Mouse (Mus musculus) limb, embryonic 10.5 days (tissue): ENCODE measurements at regions not wholly inside any gene's neighbourhood (a gene's known extent, or its start where the extent isn't known, plus 50 kb on each side); places are given as distances from the start of the nearest gene placed in this dataset.

Experiments used
- DNase-seq: peaks from one replicate; pipeline ENCODE4 v3.0.0-alpha.2; 2017; ENCODE audit warnings: low spot score
- H3K27ac ChIP-seq: fragments of 300-500 bp; sonication (generic); 2 replicates; pipeline ENCODE4 v1.5.1; 2016; ENCODE audit warnings: mild to moderate bottlenecking
- H3K27me3 ChIP-seq: fragments of 300-500 bp; sonication (generic); 2 replicates; pipeline ENCODE4 v1.6.1; 2016; ENCODE audit warnings: low read depth, mild to moderate bottlenecking; ENCODE audit not compliant: poor library complexity, severe bottlenecking
- H3K36me3 ChIP-seq: fragments of 300-500 bp; sonication (generic); 2 replicates; pipeline ENCODE4 v1.6.1; 2016; ENCODE audit warnings: mild to moderate bottlenecking, moderate library complexity
- H3K4me1 ChIP-seq: fragments of 300-500 bp; sonication (generic); 2 replicates; pipeline ENCODE4 v1.6.1; 2016
- H3K4me3 ChIP-seq: fragments of 300-500 bp; sonication (generic); 2 replicates; pipeline ENCODE4 v1.5.1; 2016; ENCODE audit warnings: mild to moderate bottlenecking, moderate library complexity
- H3K9me3 ChIP-seq: fragments of 300-500 bp; sonication (generic); replicated peaks from 2 replicates; pipeline ENCODE4 v1.6.1; 2016; ENCODE audit warnings: mild to moderate bottlenecking
- WGBS: fragments of 180-500 bp; shearing (Covaris S2); methylation state at CpG from one replicate; pipeline ENCODE4 v1.1.7; 2016; 5-methylcytosine and 5-hydroxymethylcytosine counted together

DNA sequence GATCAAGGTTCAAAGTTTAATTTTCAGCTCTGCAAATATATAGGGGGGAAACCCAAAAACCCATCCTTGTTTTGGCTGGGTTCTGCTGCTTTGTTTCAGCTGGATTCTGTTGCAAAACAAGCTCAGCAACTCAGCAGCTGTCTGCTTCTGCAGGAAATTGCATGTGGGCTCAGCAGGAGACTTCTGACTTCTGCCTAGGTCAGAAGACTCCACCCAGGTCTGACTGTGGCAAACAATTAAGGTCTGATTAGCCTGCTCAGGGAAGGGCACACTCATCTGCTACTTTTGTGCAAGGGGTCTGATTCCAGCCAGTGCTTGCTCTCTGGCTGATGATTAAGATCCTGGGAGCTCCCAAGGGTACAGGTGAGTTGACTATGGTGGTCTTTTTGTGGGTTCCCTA lies 428.7 kb upstream of the Luzp2 start:
- Histone ChIP-seq H3K27ac (peak overlapping the region; percentile 19; the same call in 1 of the 2 replicates), H3K4me3 (no peak overlapping the region), H3K36me3 (no peaks in the 10 kb centered on the region), H3K27me3 (no peaks in the 10 kb centered on the region), H3K9me3 (no peaks in the 10 kb centered on the region), H3K4me1 (peaks cover 6% of the 10 kb centered on the region)
- DNase-seq, result no peak

DNA sequence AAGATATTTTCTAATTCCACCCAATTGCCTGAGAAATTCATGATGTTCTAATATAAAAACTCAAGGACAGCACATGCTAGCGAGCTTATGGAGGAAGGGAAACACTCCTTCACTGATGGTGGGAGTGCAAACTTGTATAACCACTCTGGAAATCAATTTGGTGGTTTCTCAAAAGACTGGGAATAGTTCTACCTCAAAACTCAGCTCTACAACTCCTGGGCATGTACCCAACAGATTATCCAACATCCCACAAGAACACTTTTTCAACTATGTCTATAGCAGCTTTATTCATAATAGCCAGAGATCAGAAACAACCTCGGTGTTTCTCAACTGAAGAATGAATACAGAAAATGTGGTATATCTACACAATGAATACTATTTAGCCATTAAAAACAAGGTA lies 427.5 kb upstream of the Luzp2 start:
- WGBS, result 91% methylated on average over 2 of the region's 2 CpGs
- DNase-seq, result no peak
- Histone ChIP-seq H3K4me3 (no peak overlapping the region), H3K27ac (no peak overlapping the region), H3K4me1 (peaks cover 6% of the 10 kb centered on the region), H3K27me3 (no peaks in the 10 kb centered on the region), H3K36me3 (no peaks in the 10 kb centered on the region), H3K9me3 (no peaks in the 10 kb centered on the region)
